Mouse (Mus musculus) neural tube, embryonic 14.5 days (tissue): ENCODE data around the gene Tent5c. TPM values are rescaled to one million over a fixed set of nuclear protein-coding genes. Genes with fewer than 3 reads are reported as not detected.

Source experiments
- ATAC-seq: fragments of 200-750 bp; cut with Nextera tagmentation; 2 replicates; pipeline ENCODE4 v1.8.0; 2017; ENCODE audit warnings: low read depth, mild to moderate bottlenecking, moderate TSS enrichment, moderate library complexity
- H3K27ac ChIP-seq: fragments of 300-500 bp; sonication (generic); 2 replicates; pipeline ENCODE4 v1.5.1; 2014; ENCODE audit warnings: low read depth, mild to moderate bottlenecking, control low read depth, low read length, moderate library complexity, mixed read lengths
- H3K27me3 ChIP-seq: fragments of 300-500 bp; sonication (generic); 2 replicates; pipeline ENCODE4 v1.6.1; 2014; ENCODE audit warnings: low read length; ENCODE audit not compliant: control insufficient read depth, insufficient read depth
- H3K36me3 ChIP-seq: fragments of 300-500 bp; sonication (generic); 2 replicates; pipeline ENCODE4 v1.6.1; 2014; ENCODE audit warnings: low read length, mixed read lengths; ENCODE audit not compliant: control insufficient read depth, insufficient read depth
- H3K4me1 ChIP-seq: fragments of 300-500 bp; sonication (generic); 2 replicates; pipeline ENCODE4 v1.6.1; 2014; ENCODE audit warnings: low read length; ENCODE audit not compliant: control insufficient read depth, insufficient read depth
- H3K4me2 ChIP-seq: fragments of 300-500 bp; sonication (generic); 2 replicates; pipeline ENCODE4 v1.6.1; 2014; ENCODE audit warnings: mild to moderate bottlenecking, low read depth, low read length, control low read depth
- H3K4me3 ChIP-seq: fragments of 300-500 bp; sonication (generic); 2 replicates; pipeline ENCODE4 v1.5.1; 2014; ENCODE audit warnings: low read depth, low read length, control low read depth, mixed read lengths
- H3K9ac ChIP-seq: fragments of 300-500 bp; sonication (generic); replicated peaks from 2 replicates; pipeline ENCODE4 v1.6.1; 2014; ENCODE audit warnings: low read depth, mild to moderate bottlenecking, control low read depth, low read length, mixed read lengths
- H3K9me3 ChIP-seq: fragments of 300-500 bp; sonication (generic); 2 replicates; pipeline ENCODE4 v1.6.1; 2016; ENCODE audit warnings: low read length; ENCODE audit not compliant: control insufficient read depth
- WGBS: fragments of 180-500 bp; shearing (Covaris S2); extraction: QIAGEN DNeasy Blood & Tissue Kit; methylation state at CpG from one replicate; pipeline ENCODE4 v1.1.7; 2014; 5-methylcytosine and 5-hydroxymethylcytosine counted together
- polyA plus RNA-seq: library from polyadenylated mRNA; unstranded; fragments of >200 nt; fragmentation: Nextera tagmentation; extraction: Ambion mirVana; gene quantifications from 2 replicates; pipeline ENCODE4 v1.2.1, GENCODE M21; 2014

Tent5c gene
- polyA plus RNA-seq, 1 experiment from 2014 or later: 3.2 TPM

- no peak overlapping the region for H3K4me3 ChIP-seq
- H3K27me3 ChIP-seq: no peaks in the 10 kb centered on the region
- 39% methylated on average over 12 of the region's 12 CpGs for WGBS
- no peaks in the 10 kb centered on the region for H3K9me3 ChIP-seq
- 0 out of 2 replicates have a peak, but pooled peaks have one; percentile 17 for ATAC-seq
- H3K4me2 ChIP-seq: no peak overlapping the region
- H3K27ac ChIP-seq: no peak overlapping the region
- no peak overlapping the region for H3K9ac ChIP-seq
- H3K36me3 ChIP-seq: no peaks in the 10 kb centered on the region
- no peaks in the 10 kb centered on the region for H3K4me1 ChIP-seq
These were observed 25.8 kb downstream of the Tent5c start for GRCm38 (mm10) chr3:100463160-100463958.

GRCm38 (mm10) chr3:100462235-100463083, 26.7 kb downstream of the Tent5c start:
- no peak overlapping the region for H3K9ac ChIP-seq
- ATAC-seq: peak; percentile 46; the same call in 1 of the 2 replicates

GRCm38 (mm10) chr3:100460510-100460909, 28.6 kb downstream of the Tent5c start:
- H3K4me2 ChIP-seq: no peak overlapping the region
- no peak overlapping the region for H3K4me3 ChIP-seq
- 98% methylated on average over 2 of the region's 2 CpGs for WGBS
- H3K27me3 ChIP-seq: no peaks in the 10 kb centered on the region
- no peak overlapping the region for H3K9ac ChIP-seq
- H3K4me1 ChIP-seq: no peaks in the 10 kb centered on the region
- no peak overlapping the region for H3K27ac ChIP-seq
- no peaks in the 10 kb centered on the region for H3K9me3 ChIP-seq
- no peak for ATAC-seq
- H3K36me3 ChIP-seq: no peaks in the 10 kb centered on the region

More at GRCm38 (mm10) chr3:100462235-100463083, 26.7 kb downstream of the Tent5c start:
- Histone ChIP-seq H3K9me3 (no peaks in the 10 kb centered on the region), H3K4me2 (no peak overlapping the region), H3K36me3 (no peaks in the 10 kb centered on the region), H3K27ac (no peak overlapping the region), H3K4me3 (no peak overlapping the region), H3K4me1 (no peaks in the 10 kb centered on the region), H3K27me3 (no peaks in the 10 kb centered on the region)
- WGBS: 45% methylated on average over 8 of the region's 8 CpGs

GRCm38 (mm10) chr3:100443798-100444500, 45.2 kb downstream of the Tent5c start:
- Histone ChIP-seq H3K27me3 (no peaks in the 10 kb centered on the region), H3K4me1 (peaks cover 6% of the 10 kb centered on the region; the same call in 1 of the 2 replicates), H3K9me3 (no peaks in the 10 kb centered on the region), H3K9ac (no peak overlapping the region), H3K36me3 (no peaks in the 10 kb centered on the region), H3K4me2 (no peak overlapping the region), H3K4me3 (no peak overlapping the region), H3K27ac (no peak overlapping the region)
- WGBS: 88% methylated on average over 7 of the region's 7 CpGs
- ATAC-seq: no peak

- no peaks in the 10 kb centered on the region for H3K27me3 ChIP-seq
- H3K36me3 ChIP-seq: no peaks in the 10 kb centered on the region
- 89% methylated on average over 6 of the region's 6 CpGs for WGBS
- H3K9ac ChIP-seq: no peak overlapping the region
- H3K4me2 ChIP-seq: no peak overlapping the region
- H3K27ac ChIP-seq: no peak overlapping the region
- ATAC-seq: no peak
- peaks cover 6% of the 10 kb centered on the region; the same call in 1 of the 2 replicates for H3K4me1 ChIP-seq
- no peaks in the 10 kb centered on the region for H3K9me3 ChIP-seq
- no peak overlapping the region for H3K4me3 ChIP-seq
These were observed 46.6 kb downstream of the Tent5c start for GRCm38 (mm10) chr3:100442499-100442898.

- Histone ChIP-seq H3K9me3 (no peaks in the 10 kb centered on the region), H3K4me2 (no peak overlapping the region), H3K4me3 (no peak overlapping the region), H3K27me3 (no peaks in the 10 kb centered on the region), H3K36me3 (no peaks in the 10 kb centered on the region), H3K27ac (no peak overlapping the region), H3K9ac (no peak overlapping the region), H3K4me1 (peaks cover 6% of the 10 kb centered on the region; the same call in 1 of the 2 replicates)
- ATAC-seq: no peak
- 87% methylated on average over 4 of the region's 4 CpGs for WGBS
These were observed 48.4 kb downstream of the Tent5c start for GRCm38 (mm10) chr3:100440754-100441153.

GRCm38 (mm10) chr3:100440009-100440408, 49.1 kb downstream of the Tent5c start:
- WGBS: 35% methylated on average over 6 of the region's 6 CpGs
- Histone ChIP-seq H3K4me1 (peaks cover 6% of the 10 kb centered on the region; the same call in 1 of the 2 replicates), H3K36me3 (no peaks in the 10 kb centered on the region), H3K4me2 (0 out of 2 replicates have a peak overlapping the region, but pooled peaks have one; percentile 6), H3K27ac (no peak overlapping the region), H3K4me3 (no peak overlapping the region), H3K9me3 (no peaks in the 10 kb centered on the region), H3K27me3 (no peaks in the 10 kb centered on the region), H3K9ac (no peak overlapping the region)
- peak; percentile 68; the same call in 1 of the 2 replicates for ATAC-seq

GRCm38 (mm10) chr3:100439088-100439487, 50.0 kb downstream of the Tent5c start:
- Histone ChIP-seq H3K4me2 (no peak overlapping the region), H3K27ac (no peak overlapping the region), H3K4me1 (peaks cover 6% of the 10 kb centered on the region; the same call in 1 of the 2 replicates), H3K9ac (no peak overlapping the region), H3K27me3 (no peaks in the 10 kb centered on the region), H3K36me3 (no peaks in the 10 kb centered on the region), H3K9me3 (no peaks in the 10 kb centered on the region), H3K4me3 (no peak overlapping the region)
- ATAC-seq: no peak
- 66% methylated on average over 3 of the region's 3 CpGs for WGBS
